Mouse (Mus musculus): ENCODE data around the gene Fancl.
"Not testable (repeated sequence)": the region's sequence is repeated elsewhere in the genome, so short reads cannot be mapped to it uniquely, and the experiment has no call there.

Fancl gene

DNA sequence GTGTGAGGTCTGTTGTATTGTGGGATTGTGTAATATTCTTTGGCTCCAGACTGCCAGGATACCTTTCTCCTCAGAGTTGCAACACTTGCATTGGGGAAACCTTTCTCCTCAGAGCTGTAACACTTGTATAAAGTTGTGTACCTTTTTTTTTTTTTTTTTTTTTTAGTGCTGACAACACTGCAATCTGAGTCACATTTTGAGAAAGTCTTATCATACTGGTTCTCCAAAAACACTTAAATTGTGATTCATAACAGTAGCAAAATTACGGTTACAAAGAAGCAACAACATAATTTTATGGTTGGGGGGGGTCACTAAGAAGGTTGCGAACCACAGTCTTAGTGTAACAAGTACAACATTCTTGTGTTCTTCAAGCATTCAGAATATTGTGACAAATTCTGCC is at the start of gene Fancl:
Gene Fancl, plus strand, starts transcription at position 165 of the 400 bp plus-strand sequence.
- DNase-seq, result no peak

DNA sequence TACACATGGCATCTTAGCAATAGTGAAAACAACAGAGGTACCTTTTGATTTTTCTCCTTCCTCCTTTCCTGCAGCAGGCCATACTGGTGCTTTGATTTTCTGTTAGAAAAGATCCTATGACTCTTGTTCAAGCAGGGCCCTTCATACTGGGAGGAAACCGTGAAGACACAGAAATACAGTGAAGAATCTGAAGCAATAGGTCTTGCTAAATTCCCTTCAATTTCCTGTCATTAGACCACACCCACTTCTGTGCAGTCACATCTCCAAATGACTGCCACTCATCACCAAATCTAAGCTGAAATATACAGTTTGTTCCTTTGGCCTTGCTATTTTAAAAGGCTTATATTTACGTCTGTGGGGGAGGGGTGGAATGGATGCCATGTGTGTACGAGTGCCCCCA is 49.1 kb upstream of the Fancl start:
- DNase-seq, result no peak

DNA sequence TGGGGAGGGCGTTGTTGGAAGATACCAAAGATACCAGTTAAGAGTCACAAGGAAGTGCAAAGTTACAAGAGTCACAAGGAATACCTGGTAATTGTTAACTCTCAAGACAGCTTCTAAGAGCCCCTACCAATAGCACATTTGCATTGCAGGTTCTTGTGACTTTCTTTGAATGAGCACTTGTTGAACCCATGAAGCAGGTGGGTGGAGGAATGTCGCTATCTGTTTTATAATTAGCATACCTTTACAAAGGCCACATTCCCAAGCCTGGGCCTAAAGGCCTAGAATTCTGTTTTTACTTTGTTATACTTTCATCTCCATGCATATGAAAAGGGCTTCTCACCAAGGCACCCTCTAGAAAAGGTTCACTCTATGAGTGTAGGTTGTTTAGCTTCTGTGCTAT is 15.8 kb upstream of the Fancl start:
- not testable (repeated sequence) for DNase-seq

DNA sequence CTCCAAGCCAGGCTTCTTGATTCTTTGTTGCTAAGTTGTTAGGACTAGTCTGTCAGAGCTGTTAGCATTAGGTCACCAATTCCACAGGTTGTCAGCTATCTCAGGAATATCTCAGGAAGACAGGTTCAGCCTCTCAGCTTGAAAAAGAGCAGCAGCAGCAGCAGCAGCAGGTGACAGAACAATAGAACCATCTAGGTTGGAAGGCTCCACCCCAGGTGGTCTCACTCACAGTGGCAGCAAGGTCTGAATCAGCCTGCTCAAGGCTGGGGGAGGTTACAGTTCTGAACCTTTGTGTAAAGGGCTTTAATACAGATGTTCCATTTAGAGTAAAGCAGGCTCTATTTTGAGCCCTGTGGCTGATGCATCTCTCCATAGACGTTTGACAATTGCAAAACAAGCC is 14.0 kb upstream of the Fancl start:
- DNase-seq, result not testable (repeated sequence)

DNA sequence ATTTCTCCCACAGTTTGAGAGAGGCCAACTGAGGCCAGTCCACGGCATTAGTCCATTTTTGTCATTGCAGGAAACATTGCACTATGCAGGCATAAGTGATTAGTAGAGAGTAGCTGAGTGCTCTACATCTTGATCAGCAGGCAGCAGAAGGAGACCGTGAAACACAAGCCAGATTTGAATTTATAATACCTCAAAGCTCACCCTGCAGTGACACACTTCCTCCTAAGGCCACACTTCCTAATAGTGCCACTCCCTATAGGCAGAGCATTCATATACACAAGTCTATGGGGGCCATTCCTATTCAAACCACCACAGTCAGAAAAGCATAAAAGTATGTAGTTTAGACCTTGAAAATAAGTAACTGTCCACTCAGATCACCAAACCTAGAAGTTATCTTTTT is 11.8 kb upstream of the Fancl start:
- no peak for DNase-seq

DNA sequence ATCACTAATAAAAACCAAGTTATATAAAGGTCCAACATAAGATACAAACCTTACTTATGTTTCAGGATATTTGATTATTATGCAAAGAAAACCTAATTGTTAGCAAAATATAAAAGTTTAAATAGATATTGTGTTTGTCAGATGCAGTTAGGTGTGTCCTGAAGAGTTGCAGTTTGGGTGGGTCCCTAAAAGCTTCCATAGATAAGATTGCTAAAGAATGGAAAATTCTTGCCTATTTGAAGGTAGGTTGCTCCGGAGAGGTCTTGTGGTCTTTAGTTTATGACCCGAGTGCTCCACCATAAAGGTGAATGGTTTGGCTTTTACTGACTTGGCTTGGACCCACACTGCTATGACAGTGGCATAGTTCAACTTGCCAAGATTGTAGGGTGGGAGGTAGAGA is 7.9 kb upstream of the Fancl start:
- DNase-seq, result no peak

DNA sequence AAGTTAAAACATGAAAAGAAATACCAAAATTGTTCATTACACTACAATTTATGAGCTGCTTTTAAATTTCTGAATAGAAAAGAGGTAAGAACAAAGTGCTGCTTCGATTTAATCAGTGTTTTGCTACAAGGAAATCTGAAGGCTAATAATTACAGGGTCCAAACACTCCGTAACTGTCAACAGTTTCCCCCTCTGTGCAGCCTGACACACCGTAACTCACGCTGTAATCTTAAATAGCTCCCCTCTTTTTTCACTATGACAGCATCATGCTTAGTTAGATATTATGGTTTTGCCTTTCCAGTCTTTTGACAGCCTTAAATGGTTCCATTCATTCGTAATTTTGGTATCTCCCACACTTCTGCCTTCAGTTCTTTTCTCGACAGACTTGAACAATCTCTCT is 4.4 kb upstream of the Fancl start:
- no peak for DNase-seq

DNA sequence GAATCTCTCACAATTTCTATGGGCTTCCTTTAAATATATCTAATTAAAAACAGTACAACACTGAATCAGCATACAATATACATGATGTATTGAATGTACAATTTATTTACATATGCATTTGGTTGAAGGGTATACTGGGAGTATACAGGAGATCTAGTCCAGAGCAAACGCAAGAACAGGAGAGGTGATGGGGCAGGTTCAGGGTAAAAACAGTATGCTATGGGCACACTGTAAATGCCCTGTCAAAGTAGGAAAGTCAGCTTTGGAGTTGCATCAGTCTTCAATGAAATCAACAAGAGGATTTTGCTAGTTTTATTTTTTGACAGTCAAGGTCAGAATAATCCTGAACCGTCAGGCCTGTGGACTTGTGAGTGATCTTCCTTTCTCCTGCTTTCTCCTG is 743 bp downstream of the Fancl start:
- no peak for DNase-seq

DNA sequence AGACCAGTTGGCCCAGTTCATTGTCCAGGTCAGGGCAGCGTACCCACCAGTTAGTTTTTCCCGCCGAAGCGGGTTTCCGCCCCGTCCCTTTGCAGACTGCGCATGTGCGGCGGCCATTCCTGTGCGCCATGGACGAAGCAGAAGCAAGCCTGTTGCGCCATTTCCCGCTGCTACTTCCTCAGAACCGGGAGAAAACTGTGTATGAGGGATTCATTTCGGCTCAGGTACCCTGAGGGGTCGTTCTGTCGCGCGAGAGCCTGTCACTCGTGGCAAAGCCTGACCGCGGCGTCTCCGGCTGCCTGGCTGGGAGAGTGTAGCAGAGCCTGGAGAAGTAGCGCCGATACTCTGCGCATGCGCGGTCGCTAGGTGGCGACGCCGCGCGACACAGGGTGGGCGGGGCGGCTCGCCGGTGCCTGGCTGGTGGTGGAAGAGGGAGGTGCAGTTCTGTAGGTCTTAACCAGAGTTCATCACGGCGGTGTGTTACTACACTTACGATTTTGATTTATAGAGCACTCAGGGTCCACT is 1.2 kb downstream of the Fancl start:
- DNase-seq, result peak; percentile 96

DNA sequence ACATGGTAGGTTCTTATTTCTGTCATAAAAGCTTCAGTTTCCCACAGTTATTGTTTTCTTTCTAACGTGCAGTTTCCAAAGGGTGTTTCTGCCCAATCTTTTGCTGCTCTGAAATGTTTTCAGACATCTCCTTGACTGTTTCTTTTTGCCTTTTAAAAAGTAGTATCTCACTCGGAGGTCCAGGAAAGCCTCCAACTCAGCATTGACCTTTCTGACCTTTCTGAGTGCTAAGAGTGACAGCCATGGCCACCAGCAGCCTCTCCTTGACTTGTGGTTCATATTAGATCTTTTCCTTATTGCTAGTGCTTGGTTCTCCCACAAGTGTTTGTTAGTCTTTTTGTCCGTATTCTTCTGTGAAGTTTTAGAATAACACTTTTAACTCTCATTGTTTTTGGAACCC is 9.6 kb downstream of the Fancl start:
- no peak for DNase-seq

DNA sequence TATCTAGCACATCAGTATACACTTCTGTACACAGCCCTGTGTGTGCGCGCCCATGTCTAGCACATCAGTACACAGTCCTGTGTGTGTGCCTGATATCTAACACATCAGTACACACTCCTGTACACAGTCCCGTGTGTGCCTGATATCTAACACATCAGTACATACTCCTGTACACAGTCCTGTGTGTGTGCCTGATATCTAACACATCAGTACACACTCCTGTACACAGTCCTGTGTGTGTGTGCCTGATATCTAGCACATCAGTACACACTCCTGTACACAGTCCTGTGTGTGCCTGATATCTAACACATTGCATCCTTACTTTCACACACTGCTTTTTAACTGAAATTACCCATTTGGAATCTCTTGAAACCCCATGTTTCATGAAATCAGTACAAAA is 27.0 kb downstream of the Fancl start:
- DNase-seq, result no peak

DNA sequence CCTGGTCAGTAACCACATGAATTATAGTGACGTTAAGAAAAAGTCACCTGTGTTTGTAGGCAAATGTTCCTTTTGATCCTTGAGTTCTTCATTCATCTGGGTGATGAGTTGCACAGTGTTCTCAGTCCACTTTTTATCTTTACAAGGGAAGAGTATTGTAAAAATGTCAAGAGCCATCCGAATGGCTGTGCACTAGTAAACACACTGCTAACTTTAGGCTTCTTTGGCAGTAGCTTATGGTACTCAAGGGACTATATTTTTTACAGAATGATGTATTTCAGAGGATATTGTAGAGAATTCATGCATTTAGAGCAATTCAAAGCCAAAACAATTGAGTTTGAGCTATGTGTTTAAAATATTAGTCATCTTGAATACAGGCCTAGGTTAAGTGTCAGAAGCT is 35.5 kb downstream of the Fancl start:
- no peak for DNase-seq

DNA sequence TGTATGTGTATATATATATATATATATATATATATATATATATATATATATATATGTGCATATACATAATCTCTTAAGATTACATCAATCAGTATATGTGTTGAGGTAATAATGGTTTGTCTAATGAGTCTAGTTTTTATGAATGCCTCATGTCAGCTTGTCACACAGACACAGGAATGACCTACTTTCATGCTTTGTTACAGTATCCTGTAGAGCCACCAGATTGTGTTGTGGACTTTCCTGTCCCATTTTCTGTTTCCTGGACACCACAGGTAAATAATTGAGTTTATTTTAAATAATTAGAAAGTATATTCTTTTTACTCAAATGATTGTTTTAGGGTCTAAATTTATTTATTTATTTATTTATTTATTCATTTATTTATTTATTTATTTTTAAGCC is 48.3 kb downstream of the Fancl start:
- DNase-seq, result peak; percentile 16 to 30

DNA sequence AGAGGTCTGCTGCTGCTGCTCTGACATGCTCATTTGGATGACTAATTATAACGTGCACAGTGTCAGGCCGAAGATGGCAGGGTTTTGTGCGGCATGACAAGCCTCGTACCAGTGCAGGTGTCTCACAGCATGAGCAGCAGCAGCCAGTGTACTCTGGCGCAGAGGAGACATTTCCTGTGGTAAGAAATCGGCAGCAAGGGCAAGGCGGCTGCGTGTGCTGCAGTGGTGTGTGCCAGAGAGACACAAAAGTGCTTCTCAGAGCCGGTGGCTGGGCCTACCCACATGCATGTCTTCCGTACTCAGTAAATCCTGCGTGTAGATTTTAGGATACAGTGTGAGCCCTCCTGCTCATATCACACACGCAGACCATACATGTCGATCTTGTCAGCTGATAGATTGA is 51.9 kb downstream of the Fancl start:
- peak; percentile 53 to 58 for DNase-seq

DNA sequence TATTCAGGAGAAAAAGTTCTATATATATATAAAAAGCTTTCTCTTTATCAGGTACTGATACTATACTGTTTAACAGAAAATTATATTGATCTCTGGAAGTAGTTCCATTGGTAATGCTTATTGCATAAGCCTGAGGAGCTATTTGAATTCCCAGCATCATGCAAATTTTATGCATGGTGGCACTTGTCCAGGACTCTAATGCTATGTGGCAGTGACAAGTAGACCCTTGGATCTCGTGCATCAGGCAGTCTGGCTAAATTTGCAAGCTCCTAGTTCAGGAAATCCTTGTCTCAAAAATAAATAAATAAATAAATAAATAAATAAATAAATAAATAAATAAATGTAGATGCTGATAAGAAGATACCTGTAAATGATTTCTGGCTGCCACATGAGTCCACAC is 55.2 kb downstream of the Fancl start:
- DNase-seq, result peak in 1 of 2 experiments; percentile 11

DNA sequence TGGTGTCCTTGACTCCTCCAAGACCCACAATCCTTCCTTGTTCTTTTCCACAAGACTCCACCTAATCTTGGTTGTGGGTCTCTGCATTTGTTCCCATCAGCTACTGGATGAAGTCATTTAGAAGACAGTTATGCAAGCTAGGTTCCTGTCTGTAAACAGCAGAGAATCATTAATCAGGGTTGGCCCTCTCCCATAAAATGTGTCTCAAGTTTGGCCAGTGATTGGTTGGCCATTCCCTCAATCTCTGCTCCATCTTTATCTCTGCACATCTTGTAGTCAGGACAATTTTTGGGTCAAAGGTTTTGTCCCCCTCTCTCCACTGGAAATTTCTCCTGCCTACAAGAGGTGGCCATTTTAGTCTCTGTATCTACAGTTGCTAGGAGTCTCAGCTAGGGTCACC is 58.4 kb downstream of the Fancl start:
- DNase-seq, result no peak

DNA sequence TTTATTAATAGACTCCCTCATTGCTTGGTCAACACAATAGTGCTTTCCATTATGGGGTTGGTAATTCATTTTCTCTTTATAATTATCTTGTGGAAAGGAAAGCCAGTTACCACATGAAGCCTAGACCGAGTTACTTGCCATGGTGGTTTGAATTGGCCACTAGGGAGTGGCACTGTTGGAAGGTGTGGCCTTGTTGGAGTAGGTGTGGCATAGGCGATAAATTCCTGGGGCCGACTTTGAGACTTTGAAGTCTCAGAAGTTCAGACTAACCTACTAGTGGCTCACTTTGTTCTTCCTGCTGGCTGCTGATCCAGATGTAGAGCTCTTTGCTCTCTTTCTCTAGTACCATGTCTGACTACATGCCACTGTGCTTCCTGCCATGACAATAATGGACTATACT is 63.9 kb downstream of the Fancl start:
- DNase-seq, result no peak

DNA sequence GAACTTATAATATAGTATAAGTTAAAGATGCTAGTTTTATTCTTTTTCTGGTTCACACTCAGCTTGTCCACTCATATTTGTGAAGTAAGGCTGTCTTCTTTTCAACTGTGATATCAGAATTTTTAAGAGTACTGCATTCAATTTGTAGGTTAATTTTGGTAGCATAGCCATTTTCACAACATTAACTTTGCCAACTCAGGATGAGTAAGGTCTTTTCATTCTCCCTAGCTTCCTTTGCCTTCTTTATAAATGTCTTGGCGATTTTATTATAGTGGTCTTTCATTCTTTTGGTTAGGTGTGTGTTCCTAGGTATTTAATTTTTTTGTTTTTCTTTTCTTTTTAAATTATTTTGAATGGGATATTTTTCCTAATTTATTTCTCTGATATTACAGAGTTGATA is 64.7 kb downstream of the Fancl start:
- DNase-seq, result no peak

DNA sequence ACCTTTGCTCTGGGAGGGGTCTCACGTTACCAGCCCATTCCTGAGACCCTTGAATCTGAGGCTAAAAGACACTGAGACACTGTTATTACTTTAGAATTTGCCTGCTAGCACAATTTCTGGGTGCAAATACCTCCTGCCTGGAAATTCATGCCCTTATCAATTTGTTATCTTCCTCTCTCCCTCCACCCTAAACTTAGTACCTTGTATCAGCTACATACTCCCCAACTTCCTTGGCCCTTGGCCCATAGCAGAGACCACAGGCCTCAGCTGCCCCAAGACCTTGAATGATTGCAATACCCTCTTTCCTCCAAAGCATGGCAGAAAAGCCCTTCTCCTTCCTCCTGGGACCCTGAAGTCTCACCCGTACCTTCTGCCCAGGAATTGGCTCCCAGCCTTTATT is 65.3 kb downstream of the Fancl start:
- no peak for DNase-seq

DNA sequence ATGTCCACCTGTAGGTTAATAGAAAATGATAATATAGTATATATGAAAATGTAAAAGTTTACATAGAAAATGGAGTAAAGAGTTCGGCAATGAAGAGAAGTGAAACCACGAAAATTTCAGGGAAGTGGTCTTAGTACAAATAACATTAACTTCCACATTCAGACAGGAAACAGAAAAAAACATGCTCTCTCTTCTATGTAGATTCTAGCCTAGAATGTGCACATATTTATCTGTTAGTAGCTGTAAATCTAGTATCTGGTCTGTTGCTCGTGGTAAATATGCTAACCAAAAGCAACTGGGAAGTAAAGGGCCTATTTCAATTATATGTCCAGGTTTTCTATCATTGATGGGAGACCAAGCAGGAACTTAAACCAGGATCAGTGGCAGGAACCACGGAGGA is 66.8 kb downstream of the Fancl start:
- DNase-seq, result no peak

DNA sequence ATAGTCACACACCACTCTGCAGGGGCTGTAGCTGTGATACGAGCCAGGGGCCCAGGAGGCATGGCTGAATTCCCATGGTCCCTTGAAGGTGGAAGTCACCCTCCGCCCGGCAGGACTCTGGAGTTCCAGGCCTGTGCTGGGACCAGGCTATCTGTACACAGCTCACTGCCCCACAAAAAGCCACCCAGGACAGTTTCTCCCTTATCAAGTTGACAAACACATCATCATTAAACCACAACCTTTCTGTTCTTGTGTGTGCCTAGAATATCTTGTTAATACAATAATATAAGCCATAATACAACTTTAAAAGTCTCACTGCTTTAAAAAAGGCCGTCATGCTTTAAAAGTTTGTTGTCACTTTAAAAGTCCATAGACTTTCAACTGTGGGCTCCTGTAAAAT is 68.1 kb downstream of the Fancl start:
- DNase-seq, result no peak

DNA sequence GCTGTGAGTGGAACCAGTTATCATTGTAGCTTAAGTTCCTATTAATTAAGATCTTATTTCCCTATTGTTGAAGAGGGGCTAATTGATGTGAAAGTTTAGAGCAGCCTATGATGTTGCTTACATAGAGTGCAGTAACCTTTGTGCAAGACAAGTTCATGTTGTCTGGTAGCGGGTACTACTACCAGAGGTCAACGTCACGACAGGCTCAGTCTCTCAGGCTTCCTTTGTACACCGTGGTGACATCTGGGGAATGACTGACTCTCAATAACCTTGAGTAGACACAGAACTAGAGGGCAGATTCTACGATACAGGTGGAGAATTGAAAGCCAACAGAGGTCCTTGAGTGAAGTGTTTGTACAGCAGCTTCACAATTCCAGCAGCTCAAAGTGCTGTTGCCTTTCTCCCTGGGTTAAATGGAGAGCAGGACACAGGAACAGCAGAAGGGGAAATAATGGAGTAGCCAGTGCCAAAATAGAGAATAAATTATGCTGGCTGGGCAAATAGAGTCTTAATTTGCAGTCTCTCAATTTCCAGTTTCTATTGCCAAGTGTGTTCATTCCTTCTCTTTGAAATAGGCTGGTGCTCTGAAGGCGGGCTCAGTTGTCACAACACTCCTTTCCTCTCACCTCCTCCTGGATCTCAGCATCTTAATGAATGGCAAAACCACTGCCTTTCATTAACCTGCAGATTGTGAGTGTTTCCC is 91.3 kb downstream of the Fancl start:
- DNase-seq, result no peak

DNA sequence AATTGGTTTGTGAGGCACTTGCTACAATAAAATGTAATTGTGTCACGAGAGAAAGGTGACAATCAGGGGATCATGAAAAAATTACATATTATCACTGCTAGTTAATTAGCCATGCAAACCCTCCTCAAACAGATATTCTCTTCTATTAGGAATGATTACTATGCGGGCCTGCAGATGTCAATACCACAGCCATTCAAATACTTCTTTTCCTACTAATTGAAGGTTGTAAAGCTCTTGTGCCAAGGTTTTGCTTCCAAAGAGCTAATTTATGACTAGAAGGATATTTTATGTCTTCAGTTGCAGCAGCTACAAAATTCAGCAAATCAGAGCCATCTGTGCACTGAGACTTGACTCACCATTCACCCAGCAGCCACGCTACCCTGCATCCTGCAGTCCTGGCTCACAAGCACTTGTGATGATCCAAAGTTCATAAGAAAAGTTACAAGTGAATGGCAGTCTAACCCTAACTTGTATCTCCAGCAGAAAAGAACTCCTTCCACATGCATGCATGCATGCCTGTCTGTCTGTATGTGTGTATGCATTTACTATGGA is 95.8 kb downstream of the Fancl start:
- no peak for DNase-seq

DNA sequence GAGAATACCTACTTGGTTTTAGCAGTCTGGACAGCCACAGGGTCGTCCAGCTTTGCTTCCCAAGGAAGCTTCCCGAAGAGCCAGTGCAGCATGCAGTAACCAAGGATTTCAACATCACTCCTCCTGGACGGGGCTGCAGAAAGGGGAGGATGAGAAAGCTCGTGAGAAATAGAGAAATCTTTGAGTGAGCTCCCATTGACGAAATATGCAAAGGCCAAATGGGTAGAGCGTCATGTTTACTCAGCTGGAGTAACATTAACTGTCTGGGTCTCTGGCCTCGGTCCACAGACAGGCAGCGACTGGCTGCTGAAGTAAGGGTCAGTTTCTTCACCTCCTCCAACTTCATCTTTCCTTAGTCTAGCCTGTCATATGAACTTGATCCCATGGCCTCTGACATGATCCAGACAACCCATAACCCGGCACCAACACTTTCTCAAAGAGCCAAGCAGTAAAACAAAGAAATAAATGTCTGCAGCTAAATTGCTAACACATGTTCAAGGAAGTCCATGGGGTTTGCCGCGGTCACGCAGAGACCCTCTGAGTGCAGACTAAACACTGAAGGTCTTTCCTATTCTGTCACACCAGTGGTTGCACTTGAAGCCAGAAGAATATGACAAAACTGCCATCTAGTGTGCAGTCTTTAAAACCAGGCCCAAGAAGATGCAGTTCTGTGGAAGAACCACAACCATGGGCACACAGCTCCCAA is 104.0 kb downstream of the Fancl start:
- DNase-seq, result peak; percentile 38 to 48
